Mouse (Mus musculus): ENCODE data around the gene Epha3.

The Epha3 gene

DNA sequence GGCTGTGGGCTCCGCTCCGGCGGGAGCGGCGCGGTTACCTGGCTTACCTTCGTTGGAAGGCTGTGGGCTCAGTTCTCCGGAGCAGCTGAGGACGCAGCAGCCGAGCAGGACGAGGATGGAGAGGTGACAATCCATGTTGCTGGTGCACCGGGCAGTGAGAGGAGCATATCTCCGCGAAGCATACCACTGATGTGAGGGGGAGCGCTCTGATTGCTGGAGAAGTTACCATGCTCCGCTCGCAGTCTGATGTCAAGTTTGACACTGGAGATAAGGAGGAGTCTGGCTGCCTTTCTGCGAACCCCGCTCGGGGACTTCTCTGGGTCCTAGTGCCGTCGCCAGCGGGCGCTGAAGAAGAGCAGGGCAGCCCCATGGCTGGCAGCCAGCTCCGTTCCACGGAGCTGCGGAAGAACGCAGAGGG, at the start of gene Epha3:
Gene Epha3 (minus strand): TSS at position 263 of the 418 bp plus-strand sequence.
- peak in 1 of 2 experiments; percentile 4 for DNase-seq (ENCODE audit: low spot score in 2 of 2)

DNA sequence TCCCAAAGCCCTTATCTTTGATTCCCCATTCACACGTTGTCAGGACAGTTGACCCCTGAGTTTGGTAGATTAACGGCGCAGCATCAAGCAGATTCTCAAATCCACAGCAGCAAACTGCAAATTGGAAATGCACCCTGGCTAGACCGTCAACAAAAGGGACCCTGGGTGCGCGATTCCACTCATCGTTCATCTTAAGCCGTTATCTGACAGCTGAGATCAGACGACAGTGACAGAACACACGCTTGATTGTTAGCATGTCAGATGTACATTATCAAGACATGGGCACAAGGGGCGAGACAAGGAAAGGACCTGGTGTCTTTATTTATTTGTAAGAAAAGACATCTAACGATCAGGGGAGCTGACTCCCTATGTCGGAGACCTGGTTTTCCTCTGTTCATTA, 39.5 kb upstream of the Epha3 start:
- no peak for DNase-seq (ENCODE audit: low spot score in 2 of 2)

DNA sequence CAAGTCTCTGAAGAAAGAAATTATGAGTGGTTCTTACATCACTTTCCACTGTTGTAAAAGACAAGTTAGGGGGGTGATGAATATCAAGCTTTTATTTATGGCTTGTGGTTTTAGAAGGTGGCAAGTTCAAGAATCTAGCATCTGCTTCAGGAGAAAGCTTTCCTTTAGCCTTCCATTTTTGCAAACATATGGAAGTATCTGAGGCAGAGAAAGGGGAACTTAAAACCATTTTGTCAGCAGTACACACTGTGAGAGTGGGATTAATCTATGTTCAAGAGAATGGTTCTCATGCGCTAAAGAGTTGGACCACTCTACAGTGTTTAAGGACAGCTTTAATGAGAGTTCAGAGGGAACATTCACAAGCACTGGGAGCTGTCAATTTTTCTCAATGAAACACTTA, 17.2 kb upstream of the Epha3 start:
- DNase-seq (ENCODE audit: low spot score in 2 of 2) = no peak

DNA sequence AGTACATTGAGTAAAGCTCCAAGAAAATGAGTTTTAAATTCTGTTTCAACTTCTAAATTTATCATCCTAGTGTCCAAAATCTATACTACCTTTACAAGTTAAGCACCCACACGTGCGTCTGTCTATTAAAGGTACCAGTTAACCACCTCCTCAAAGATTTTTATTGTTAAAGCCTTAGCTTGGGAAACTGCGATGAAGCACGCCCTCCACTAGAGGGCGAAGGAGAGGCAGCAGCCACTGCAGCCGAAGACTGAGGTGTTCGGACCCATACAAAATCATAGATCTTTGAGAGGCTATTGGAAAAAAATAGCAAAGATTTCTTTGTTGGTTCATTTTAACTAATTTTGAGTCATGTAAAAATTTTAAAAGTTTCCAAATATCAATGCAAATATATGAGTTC, 8.3 kb upstream of the Epha3 start:
- no peak for DNase-seq (ENCODE audit: low spot score in 2 of 2)

DNA sequence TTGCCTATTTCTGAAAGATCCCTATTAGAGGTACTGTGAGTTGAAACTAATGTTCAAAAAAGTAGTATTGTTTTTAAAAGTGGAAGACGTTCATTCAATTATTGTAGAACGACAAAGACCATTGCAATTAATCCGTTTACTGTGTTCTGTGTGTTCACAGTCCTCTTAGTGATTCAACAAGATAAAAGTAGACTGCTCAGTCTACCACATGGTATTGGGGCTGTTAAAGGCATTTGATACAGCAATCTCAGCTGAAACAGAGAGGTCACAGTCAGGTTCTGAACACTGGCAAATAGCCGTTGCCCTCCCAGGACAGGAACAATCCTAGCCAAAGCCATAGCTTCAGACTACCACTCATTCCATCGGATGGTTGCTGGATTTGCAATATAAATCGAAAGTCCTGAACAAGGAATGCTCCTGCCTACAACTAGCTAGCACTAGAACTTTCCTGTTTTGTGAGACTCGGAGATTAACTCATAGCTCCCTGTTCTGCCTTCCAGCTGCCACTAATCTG, 545 bp upstream of the Epha3 start:
- DNase-seq (ENCODE audit: low spot score in 2 of 2) = no peak

DNA sequence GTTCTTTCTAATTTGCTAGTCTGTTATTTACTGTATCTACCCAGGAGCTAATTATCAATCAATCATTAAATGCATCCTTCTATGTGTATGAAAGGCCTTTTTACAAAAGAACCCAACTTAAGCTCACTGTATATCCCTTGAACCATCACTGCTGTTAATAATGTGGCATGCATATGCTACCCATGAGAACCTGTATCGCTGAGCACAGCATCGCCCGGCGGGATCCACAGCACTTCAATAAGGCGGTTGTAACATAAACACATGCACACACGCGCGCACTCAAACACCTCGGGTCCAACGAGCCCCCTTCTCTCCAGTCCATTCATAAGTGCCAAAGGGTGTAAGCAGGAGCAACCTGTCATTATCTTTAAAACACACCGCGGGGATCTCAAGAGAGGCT, 794 bp downstream of the Epha3 start:
- no peak for DNase-seq (ENCODE audit: low spot score in 2 of 2)

DNA sequence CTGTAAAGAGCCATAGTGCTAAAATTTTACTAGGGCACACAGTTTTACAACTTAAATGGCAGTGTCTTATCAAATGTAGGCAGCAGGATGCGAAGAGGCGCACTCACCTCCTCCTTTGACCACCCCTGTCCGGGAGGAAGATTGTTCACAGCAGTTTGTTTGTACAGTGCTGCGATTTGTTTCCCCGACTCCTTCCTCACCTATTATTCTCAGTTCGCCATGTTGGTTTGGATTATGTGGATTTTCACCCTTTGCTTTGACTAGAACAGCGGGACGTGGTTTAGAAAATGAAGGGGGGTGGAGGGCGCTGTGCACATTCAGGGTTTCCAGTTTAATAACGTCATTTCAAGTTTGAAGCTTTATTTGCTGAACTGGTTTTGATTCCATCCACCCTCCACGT, 6.4 kb downstream of the Epha3 start:
- no peak for DNase-seq (ENCODE audit: low spot score in 2 of 2)

DNA sequence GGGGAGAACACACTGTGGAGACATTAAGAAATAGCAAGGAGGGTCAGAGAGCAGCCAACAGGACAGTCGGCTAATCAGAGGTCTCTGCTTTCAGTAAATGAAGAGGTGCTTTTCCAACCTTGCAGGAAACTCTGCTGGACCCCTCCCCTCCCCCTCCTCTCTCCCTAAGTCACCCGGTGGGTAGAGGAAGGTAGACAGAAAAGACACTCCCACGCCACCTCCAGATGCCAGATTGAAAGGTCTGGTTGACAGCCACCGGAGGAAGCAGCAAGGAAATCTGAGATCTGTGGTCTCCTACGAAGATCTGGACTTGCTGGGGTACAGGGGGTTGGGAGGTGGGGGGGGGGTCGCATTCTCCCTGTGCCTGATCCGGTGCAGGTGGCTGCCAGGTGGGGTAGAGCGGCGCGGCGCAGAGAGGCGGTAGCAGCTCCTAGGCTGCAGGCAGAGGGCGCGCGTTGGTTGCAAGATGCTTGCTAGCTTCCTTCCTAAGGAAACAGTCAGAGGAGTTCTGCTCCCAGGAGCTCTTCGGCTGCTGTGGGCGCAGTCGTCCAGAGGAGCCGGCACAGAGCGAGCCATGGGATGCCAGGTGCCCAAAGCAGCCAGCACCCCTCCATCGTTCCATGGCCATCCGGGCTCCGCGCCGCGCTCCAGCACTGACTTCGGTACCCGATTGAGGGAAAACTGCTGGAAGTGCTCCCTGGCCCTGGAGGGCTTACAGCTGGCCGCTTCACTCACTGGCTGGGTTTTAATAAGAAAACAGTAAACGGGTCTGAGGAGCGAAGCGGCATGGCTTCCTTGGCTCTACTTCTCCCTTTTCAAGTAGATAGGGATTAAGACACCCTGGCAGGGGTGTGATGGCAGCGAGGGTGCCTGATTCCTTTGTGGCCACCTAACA, 7.1 kb downstream of the Epha3 start:
- no peak for DNase-seq (ENCODE audit: low spot score in 2 of 2)

DNA sequence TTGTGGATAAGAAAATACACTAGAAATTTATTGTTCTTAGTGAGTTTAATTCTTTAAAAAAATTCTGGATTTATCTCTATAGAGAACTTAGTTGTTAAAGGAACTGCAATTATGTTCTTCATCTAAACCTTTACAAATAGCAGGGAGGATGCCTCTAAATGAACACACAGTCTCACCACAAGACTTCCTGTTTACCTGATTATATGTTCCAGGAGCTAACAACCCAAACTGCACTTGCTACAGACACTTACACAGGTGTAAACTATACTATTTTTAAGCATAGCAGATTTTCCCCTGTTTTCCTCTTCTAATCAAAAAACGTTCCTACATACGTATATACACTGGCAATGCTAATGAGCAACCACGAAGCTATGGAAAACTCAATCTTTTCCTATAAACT, 13.7 kb downstream of the Epha3 start:
- DNase-seq (ENCODE audit: low spot score in 2 of 2) = no peak

DNA sequence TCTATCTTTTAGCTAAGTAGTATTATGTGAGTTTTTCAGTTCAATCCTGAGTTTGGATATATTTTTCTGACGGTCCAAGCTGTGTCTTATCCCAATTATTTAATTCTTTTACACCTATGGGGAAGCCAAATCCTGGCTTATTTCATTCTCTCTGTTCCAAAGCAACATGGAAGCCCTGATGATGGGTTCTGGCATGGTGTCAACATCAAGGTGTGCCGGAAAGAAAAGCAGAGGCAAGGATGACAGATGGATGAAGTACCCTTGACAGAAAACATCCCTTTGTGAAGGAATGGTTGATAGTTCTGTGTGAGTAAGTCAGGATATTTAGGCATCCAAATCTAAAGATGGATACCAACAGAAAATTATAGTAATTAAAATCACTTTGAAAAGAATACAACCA, 21.1 kb downstream of the Epha3 start:
- no peak for DNase-seq (ENCODE audit: low spot score in 2 of 2)

DNA sequence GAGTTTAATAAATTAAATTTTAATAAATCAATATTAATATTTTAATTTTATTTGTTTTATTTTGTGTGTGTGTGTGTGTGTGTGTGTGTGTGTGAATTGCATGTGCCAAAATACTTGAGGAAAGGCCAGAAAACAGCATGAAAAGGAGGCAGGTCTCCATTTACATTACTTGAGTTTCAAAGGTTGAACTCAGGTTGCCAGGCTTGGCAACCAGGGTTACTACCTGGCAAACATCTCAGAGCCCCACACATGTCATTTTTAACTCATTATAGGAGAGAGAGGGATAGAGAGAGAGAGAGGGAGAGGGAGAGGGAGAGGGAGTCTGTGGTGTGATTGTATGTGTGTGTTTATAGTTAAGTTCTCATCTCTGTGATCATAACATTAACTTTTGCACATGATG, 26.5 kb downstream of the Epha3 start:
- no peak for DNase-seq (ENCODE audit: low spot score in 2 of 2)

DNA sequence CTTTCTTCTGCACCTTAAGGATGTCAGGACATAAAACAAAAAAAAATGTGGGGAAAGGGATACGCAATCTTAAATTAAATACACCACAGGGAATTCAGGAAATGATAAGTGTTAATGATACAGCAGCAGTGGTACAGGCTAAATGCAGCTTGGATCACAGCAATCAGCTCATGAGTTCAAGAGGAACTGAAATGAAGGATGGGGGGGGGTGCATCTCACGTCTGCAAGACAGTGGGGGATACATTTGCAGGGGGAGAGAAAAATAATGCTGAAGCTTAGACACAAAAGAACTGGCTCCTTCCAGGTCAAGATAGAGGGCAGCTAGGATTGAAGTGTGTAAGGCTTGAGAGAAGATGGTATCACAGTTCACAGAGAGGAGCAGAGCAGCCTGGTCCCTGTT, 42.8 kb downstream of the Epha3 start:
- DNase-seq (ENCODE audit: low spot score in 2 of 2) = no peak

DNA sequence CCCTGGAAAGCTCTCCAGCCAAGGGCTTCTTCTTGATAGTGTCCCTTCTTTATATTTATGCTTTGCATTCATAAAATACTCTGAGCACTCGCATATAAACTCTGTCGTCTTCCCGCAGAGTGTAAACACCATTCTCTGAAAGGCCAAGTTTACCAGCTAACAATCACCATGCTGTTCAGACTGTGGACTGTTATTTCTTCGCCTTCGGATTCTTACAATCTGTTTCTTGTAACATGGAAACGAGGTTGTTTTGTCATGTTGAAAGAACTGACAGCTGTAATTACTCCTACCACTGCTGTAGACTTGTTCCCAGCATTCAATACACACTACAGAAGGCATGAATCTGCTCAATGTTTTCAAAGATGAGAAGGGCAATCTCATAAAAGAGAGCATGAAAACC, 46.4 kb downstream of the Epha3 start:
- DNase-seq (ENCODE audit: low spot score in 2 of 2) = no peak

DNA sequence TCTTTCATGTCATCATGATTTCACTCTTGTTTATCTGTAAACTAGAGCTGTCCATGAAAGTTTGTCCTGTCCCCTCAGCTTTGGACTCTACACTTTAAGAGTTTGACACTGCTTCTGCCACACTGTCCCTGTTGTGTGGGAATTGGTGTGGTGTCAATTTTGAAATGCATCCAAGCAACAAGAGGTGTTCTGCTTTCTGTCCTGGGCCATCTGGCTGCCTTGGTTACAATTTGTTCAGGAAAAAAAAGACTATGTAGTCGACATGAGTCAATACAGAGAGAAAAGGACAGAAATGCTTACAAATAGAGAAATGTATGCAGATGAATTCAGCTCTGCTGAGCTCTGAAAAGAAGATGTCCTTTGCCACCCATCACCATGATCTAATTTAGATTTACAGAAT, 47.3 kb downstream of the Epha3 start:
- DNase-seq (ENCODE audit: low spot score in 2 of 2) = no peak

DNA sequence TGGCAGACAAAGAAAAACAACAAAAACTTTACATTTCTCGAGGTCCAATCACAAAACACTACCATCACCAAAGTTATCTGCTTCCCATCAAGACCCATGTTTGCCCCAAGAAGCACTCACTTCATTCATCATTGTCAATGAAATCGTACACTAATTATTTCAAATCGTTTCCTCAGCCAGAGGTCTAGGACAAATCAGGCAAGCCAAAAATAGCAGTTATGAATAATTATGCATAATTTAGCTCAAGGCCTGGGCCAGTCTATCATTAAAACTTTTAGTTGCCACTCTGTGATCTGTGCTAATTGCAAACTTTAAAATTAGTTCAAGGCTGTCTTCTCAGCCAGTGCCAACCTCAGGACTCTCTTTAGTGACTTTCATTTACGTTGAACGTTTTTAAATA, 54.1 kb downstream of the Epha3 start:
- no peak for DNase-seq (ENCODE audit: low spot score in 2 of 2)

DNA sequence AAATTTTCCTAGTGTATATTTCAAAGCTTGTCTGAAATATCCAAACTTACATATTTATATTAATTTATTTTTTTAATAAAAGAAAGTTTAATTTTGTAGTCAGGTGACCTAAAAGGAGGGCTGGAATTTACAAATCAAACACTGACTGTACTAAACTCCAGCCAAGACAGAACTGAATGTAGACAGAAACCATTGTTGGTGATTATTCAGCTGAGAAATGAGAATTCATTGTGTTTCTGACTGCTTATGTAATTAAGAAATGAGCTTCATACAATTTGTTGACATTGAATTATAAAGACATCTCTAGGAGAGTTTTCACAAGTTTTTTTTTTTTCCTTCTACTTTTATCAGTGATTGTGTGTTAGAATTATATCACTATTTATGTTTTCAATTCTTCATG, 55.0 kb downstream of the Epha3 start:
- DNase-seq (ENCODE audit: low spot score in 2 of 2) = no peak

DNA sequence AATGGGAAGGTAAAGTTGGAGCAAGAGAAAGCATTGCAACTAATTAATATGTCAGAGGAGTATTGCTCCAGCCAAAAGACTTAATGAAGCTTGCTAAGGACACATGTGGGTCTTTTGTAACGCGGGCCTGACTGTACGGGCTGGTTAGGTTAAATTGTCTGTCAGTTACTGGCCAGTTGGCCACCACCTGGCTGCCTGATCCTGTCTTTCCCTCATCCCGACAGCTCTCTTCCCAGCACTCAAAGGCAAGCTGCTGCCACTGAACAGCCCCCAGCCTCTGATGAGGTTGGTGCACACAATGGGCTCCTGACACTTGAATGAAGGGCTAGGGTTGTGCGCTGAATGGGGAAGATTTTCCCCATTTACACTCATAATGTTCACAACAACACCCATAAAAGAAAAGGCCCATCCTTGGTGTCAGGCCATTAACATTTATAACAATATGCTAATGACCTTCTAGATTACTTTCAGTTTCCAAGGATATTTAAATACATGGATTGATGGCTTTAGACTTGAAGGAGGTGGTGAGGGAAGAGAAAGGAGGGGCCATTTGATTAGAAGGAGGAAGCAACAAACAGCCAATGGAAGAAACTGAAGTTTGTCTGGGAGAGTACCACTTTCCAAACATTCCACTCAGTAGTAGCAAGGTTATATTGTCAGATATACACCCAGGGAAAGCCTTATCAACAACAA, 57.4 kb downstream of the Epha3 start:
- no peak for DNase-seq (ENCODE audit: low spot score in 2 of 2)

DNA sequence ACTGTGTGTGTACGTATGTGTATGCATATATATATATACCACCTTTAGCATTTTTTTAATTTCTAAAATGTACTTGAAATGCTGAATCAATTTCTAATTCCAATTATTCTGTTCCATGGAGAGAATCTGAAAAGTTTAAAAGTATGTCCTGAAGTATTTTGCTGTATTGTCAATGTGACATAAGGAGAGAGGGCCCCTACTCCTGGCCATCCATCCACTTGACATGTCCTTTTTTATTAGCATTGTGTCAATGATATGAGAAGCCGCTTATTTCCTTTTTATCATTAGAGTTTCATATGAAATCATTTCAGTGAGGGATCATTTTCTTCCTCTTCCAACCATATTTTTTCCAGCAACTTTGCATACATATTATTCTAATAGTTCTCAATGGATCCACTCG, 58.0 kb downstream of the Epha3 start:
- no peak for DNase-seq (ENCODE audit: low spot score in 2 of 2)

DNA sequence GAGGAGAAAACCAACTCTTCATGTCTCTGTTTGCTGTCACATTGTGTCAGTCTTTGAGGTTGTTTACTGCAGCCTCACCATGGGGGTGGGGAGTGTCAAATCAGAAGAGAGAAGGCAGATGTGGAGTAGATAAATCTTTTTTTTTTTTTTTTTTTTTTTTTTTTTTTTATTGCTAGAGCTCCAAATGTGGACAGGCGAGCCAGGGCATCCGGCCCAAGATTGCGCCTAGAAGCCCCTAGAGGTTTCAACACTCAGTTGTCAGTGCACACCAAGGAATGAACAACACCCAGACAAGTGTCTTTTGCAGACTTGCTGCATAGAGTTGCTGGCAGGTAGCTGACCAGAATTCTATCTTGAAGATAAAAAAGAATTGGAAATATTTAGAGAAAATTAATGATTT, 62.5 kb downstream of the Epha3 start:
- DNase-seq (ENCODE audit: low spot score in 2 of 2) = no peak

DNA sequence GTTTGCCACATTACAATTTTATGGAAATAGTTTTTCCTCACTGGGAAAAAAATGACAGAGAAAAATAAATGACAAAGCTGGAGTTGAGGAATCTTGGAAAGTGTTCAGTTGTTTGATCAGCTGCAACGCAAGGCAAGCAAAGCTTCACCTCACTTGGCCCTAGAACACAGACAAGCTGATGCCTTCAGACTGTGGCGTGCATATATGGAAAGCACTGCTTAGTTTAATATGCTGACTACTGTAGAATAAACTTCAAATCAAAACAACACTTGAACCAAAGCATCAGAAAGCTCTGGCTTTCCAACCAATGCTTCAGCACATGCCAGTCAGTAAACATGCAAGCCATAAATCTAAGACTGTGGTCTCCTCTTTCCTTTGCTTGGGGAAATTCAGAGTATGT, 65.6 kb downstream of the Epha3 start:
- no peak for DNase-seq (ENCODE audit: low spot score in 2 of 2)

DNA sequence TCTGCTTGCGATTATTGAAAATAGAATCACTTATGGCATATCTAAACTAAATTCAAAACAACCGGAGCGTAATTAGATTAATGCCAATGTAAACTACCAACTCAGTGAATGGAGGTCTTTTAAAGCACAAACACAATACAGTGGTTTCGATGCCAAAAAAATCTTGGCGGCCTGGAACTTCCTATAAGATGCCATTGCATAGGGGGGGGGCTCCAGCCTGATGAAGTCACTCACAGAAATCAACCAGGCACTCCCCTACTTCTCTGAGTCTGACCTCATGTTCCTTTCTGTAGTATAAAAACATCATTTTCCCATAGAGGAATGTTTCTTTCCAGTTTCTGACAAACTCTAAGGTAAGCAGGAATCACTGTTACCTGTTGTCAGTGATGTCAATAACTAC, 69.7 kb downstream of the Epha3 start:
- DNase-seq (ENCODE audit: low spot score in 2 of 2) = no peak

DNA sequence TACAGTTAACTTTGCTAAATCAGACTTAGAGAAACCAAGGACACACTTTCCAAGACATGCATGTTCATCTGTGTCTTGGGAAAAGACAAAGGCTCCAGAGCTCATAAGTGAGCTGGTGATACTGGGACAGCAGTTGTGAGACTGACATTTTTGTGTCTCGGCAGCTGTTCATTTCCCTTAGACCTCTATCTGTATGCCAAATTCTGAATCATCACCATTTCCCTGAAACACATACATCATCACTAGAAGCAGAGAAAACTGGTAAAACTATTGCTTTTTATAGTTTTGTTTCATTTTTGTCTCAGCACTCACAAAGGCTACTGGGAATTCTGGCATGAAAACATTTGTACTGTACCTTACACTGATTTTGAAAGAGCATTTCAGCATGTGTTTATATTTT, 70.2 kb downstream of the Epha3 start:
- DNase-seq (ENCODE audit: low spot score in 2 of 2) = no peak

DNA sequence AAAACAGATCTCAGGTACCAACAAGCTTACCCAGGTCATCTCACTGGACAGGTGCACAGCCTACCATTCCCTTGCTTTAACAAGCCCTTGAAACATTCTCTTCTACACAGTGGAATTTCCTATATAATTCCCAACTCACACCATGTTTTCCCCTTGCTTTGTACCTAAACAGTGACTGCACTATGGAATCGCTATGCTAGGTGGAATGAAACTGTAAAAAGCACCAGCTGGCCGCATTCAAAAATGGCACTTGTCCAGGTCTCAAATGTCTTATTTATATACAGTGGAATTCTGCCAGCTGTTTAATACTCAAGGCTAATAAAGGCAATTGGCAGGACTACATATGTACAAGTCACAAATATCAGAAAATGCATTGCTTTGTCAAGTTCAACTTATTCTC, 71.9 kb downstream of the Epha3 start:
- no peak for DNase-seq (ENCODE audit: low spot score in 2 of 2)

All from spleen, postnatal 36 days (tissue).